Mouse (Mus musculus): ENCODE measurements around the gene Serpinb6c. TPM values are rescaled to one million over a fixed set of nuclear protein-coding genes. Genes with fewer than 3 reads are reported as not detected.

Gene Serpinb6c
- polyA plus RNA-seq, 1 experiment, result 0.18 TPM

- H3K27me3 ChIP-seq (ENCODE audit: control insufficient read depth, insufficient read depth, low read length), result no peaks in the 10 kb centered on the region
- 40% methylated on average over 5 of the region's 5 CpGs for WGBS
These were observed 31.6 kb upstream of the Serpinb6c start for GRCm38 (mm10) chr13:33937151-33937550.

DNA sequence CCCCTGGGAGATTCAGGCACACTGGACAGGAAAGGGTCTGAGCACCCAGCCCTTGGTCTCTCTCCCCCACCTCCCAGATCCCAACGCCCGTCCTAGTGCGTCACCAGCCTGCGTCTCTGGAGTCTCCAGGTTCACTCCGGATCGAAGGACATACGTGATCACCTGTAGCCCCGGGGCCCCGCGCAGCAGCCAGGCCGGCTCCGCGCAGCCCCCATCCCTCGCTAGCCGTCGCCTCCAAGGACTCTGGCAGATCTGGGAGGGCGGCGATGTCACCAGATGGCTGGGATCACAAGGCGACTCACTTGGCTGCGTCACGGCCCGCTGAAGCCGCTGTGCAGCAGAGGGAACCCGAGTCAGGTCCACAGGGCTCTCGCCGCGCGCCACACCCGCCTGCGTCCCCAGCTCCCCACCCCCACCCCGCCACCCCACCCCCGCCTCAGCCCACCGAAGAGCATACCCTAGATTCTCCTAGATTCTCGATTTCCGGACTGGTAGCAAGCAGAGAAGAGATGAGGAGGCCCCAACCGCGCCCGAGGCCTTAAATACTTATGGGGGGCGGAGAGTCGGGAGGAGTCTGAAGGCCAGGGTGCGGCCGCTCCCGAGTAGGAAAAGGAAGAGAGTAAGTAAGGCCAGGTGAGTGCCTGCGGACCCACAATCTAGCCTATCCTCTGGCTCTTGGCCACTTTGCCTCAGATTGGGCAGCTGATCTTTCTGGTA lies 30.1 kb upstream of the Serpinb6c start:
- no peaks in the 10 kb centered on the region; the same call in 1 of the 2 replicates for H3K4me1 ChIP-seq (ENCODE audit: control insufficient read depth, insufficient read depth, low read length)
- TF ChIP-seq CTCF (IDR thresholded peaks at IDR 0.05; ENCODE audit: borderline replicate concordance, insufficient read depth, low read depth, low read length) (no peak), POLR2A (IDR thresholded peaks at IDR 0.05; ENCODE audit: borderline replicate concordance, insufficient read depth, low read length) (no peak)
- no peaks in the 10 kb centered on the region for H3K27me3 ChIP-seq (ENCODE audit: control insufficient read depth, insufficient read depth, low read length)
- H3K4me3 ChIP-seq (replicated peaks; ENCODE audit: insufficient read depth, low read depth, low read length), result peak overlapping the region; percentile 93
- WGBS, result under 1% methylated on average over 44 of the region's 44 CpGs
- peak overlapping the region; percentile 62; the same call in 1 of the 2 replicates for H3K27ac ChIP-seq (ENCODE audit: insufficient read depth, low read length)
- DNase-seq, result peak; percentile 80 to 81

More at GRCm38 (mm10) chr13:33937151-33937550, 31.6 kb upstream of the Serpinb6c start:
- Histone ChIP-seq H3K4me3 (replicated peaks; ENCODE audit: insufficient read depth, low read depth, low read length) (no peak overlapping the region), H3K27ac (ENCODE audit: insufficient read depth, low read length) (no peak overlapping the region), H3K4me1 (ENCODE audit: control insufficient read depth, insufficient read depth, low read length) (no peaks in the 10 kb centered on the region; the same call in 1 of the 2 replicates)
- TF ChIP-seq POLR2A (IDR thresholded peaks at IDR 0.05; ENCODE audit: borderline replicate concordance, insufficient read depth, low read length), result no peak
- DNase-seq, result no peak

GRCm38 (mm10) chr13:33934743-33935142 lies 29.2 kb upstream of the Serpinb6c start:
- Histone ChIP-seq H3K27ac (ENCODE audit: insufficient read depth, low read length) (no peak overlapping the region), H3K27me3 (ENCODE audit: control insufficient read depth, insufficient read depth, low read length) (no peaks in the 10 kb centered on the region), H3K4me1 (ENCODE audit: control insufficient read depth, insufficient read depth, low read length) (no peaks in the 10 kb centered on the region; the same call in 1 of the 2 replicates), H3K4me3 (replicated peaks; ENCODE audit: insufficient read depth, low read depth, low read length) (peak overlapping the region; percentile 15)
- TF ChIP-seq CTCF (IDR thresholded peaks at IDR 0.05; ENCODE audit: borderline replicate concordance, insufficient read depth, low read depth, low read length) (no peak), POLR2A (IDR thresholded peaks at IDR 0.05; ENCODE audit: borderline replicate concordance, insufficient read depth, low read length) (no peak)
- DNase-seq, result peak in 1 of 2 experiments; percentile 4
- WGBS, result 71% methylated on average over 6 of the region's 6 CpGs

GRCm38 (mm10) chr13:33930912-33931311 lies 25.4 kb upstream of the Serpinb6c start:
- no peak overlapping the region for H3K4me3 ChIP-seq (replicated peaks; ENCODE audit: insufficient read depth, low read depth, low read length)
- no peaks in the 10 kb centered on the region for H3K27me3 ChIP-seq (ENCODE audit: control insufficient read depth, insufficient read depth, low read length)
- H3K4me1 ChIP-seq (ENCODE audit: control insufficient read depth, insufficient read depth, low read length), result no peaks in the 10 kb centered on the region; the same call in 1 of the 2 replicates
- TF ChIP-seq CTCF (IDR thresholded peaks at IDR 0.05; ENCODE audit: borderline replicate concordance, insufficient read depth, low read depth, low read length) (no peak), POLR2A (IDR thresholded peaks at IDR 0.05; ENCODE audit: borderline replicate concordance, insufficient read depth, low read length) (no peak)
- WGBS, result 90% methylated on average over 3 of the region's 3 CpGs
- no peak overlapping the region for H3K27ac ChIP-seq (ENCODE audit: insufficient read depth, low read length)
- no peak for DNase-seq

DNA sequence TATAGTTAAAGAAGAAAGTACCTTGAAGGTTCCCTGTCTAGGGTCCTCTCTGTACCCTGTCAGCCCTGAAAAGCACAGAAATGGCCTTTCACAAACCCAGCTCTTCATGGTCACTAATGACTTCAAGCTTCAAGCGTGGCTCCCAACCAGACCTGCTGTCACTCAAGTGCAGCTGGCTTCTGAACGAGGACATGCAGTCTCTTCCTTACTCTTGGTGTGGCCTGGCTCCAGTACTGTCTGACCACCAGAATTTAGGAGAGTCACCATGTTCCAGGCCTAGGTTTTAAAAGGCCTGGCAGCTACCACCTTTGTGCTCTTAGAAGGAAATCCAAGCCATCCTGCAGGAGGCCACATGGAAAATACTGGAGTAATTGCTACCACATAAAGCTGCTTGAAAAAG lies 24.8 kb upstream of the Serpinb6c start:
- 56% methylated on average over 2 of the region's 2 CpGs for WGBS
- Histone ChIP-seq H3K27me3 (ENCODE audit: control insufficient read depth, insufficient read depth, low read length) (no peaks in the 10 kb centered on the region), H3K4me3 (replicated peaks; ENCODE audit: insufficient read depth, low read depth, low read length) (no peak overlapping the region), H3K4me1 (ENCODE audit: control insufficient read depth, insufficient read depth, low read length) (no peaks in the 10 kb centered on the region; the same call in 1 of the 2 replicates), H3K27ac (ENCODE audit: insufficient read depth, low read length) (no peak overlapping the region)
- TF ChIP-seq CTCF (IDR thresholded peaks at IDR 0.05; ENCODE audit: borderline replicate concordance, insufficient read depth, low read depth, low read length) (no peak), POLR2A (IDR thresholded peaks at IDR 0.05; ENCODE audit: borderline replicate concordance, insufficient read depth, low read length) (no peak)
- no peak for DNase-seq

- 81% methylated on average over 5 of the region's 5 CpGs for WGBS
- no peak for TF ChIP-seq CTCF (IDR thresholded peaks at IDR 0.05; ENCODE audit: borderline replicate concordance, insufficient read depth, low read depth, low read length)
- TF ChIP-seq POLR2A (IDR thresholded peaks at IDR 0.05; ENCODE audit: borderline replicate concordance, insufficient read depth, low read length), result no peak
- no peak for DNase-seq
- H3K4me1 ChIP-seq (ENCODE audit: control insufficient read depth, insufficient read depth, low read length), result no peaks in the 10 kb centered on the region
- H3K27ac ChIP-seq (ENCODE audit: insufficient read depth, low read length), result no peak overlapping the region
- H3K27me3 ChIP-seq (ENCODE audit: control insufficient read depth, insufficient read depth, low read length), result no peaks in the 10 kb centered on the region
- H3K4me3 ChIP-seq (replicated peaks; ENCODE audit: insufficient read depth, low read depth, low read length), result no peak overlapping the region
These were observed 16.2 kb upstream of the Serpinb6c start for GRCm38 (mm10) chr13:33921699-33922098.

DNA sequence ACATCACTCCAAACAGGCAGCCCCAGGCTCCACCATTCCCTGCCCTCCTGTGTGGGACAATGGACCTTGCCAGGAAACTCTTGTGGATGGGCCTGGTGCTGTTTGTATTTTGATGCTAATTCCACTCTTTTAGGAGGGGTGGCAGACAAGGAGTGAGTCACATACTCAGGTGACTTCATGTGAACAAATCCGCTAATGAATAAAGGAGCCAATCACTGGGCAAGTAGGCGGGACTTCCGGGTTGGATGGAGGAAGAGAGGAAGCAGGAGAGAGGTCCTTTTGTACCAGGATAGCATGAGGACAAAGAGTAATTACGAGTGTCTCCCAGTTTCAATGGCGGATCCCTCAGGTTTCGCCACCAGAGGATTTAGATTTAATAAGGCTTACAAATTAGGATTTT lies 15.5 kb upstream of the Serpinb6c start:
- no peak for TF ChIP-seq POLR2A (IDR thresholded peaks at IDR 0.05; ENCODE audit: borderline replicate concordance, insufficient read depth, low read length)
- no peak for DNase-seq
- no peak overlapping the region for H3K27ac ChIP-seq (ENCODE audit: insufficient read depth, low read length)
- no peak overlapping the region for H3K4me3 ChIP-seq (replicated peaks; ENCODE audit: insufficient read depth, low read depth, low read length)
- 90% methylated on average over 6 of the region's 6 CpGs for WGBS
- no peaks in the 10 kb centered on the region for H3K27me3 ChIP-seq (ENCODE audit: control insufficient read depth, insufficient read depth, low read length)
- no peaks in the 10 kb centered on the region for H3K4me1 ChIP-seq (ENCODE audit: control insufficient read depth, insufficient read depth, low read length)

DNA sequence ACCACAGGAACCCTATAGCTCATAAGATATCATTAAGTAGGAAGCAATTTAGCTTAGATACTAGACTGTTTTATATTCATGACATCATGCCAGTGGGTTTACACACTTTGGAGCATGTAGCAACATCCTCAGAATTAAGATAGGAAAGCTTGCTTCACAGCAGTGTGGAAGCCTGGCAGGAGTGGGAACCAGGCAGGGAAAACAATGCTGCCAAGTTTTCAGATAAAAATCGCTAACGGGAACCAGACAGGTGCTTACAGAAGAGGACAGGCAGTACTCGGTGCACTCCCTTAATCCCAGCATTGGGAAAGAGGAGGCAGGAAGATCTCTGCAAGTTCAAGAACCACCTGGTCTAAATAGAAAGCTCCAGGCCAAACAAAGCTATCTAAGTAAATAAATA lies 1.3 kb upstream of the Serpinb6c start:
- WGBS, result 33% methylated on average over 3 of the region's 3 CpGs
- DNase-seq, result no peak
- no peaks in the 10 kb centered on the region for H3K27me3 ChIP-seq (ENCODE audit: control insufficient read depth, insufficient read depth, low read length)
- H3K4me1 ChIP-seq (ENCODE audit: control insufficient read depth, insufficient read depth, low read length), result no peaks in the 10 kb centered on the region
- no peak overlapping the region for H3K27ac ChIP-seq (ENCODE audit: insufficient read depth, low read length)
- H3K4me3 ChIP-seq (replicated peaks; ENCODE audit: insufficient read depth, low read depth, low read length), result no peak overlapping the region
- TF ChIP-seq CTCF (IDR thresholded peaks at IDR 0.05; ENCODE audit: borderline replicate concordance, insufficient read depth, low read depth, low read length) (no peak), POLR2A (IDR thresholded peaks at IDR 0.05; ENCODE audit: borderline replicate concordance, insufficient read depth, low read length) (no peak)
